Comparison of ENCODE assay signal across 8 mouse cellular contexts in the genomic region with DNA sequence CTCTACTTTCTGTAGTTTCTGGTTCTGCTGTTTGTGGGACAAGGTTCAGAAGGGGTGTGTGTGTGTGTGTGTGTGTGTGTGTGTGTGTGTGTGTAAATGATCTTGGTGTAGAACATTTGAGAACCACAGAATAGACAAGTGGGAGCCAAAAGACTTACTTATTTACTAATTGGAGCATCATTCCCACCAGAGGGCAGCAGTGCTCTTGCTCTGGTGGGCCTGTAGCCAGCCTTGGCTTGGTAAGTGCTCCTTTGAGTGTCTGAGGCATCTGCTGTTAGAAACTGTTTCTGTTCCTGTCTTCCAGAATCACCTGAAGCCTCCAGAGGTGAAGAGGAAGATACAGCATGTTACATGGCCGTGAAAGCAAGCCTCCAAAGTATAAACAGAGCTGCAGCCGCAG. TPM values are rescaled to one million over a fixed set of nuclear protein-coding genes. Genes with fewer than 3 reads are reported as not detected.
DNase-seq lines count a peak whose midpoint lies in the region; ATAC-seq and TF ChIP-seq lines count a peak whose summit lies in the region.

No protein-coding gene starts in this region.

- TF ChIP-seq CTCF in heart, postnatal 0 days (IDR thresholded peaks at IDR 0.05; ENCODE audit: low read depth) = peak; percentile 72

- H3K4me3 ChIP-seq in heart, postnatal 0 days (ENCODE audit: low read depth, low read length) = no peak overlapping the region
- H3K4me3 ChIP-seq in heart, embryonic 10.5 days = no peak overlapping the region

- H3K9me3 ChIP-seq in heart, postnatal 0 days (replicated peaks; ENCODE audit: control insufficient read depth, low read length) = no peaks in the 10 kb centered on the region
- H3K9me3 ChIP-seq in heart, embryonic 10.5 days = no peaks in the 10 kb centered on the region

- ATAC-seq in heart, postnatal 0 days (ENCODE audit: insufficient read depth, low read depth) = no peak
- ATAC-seq in megakaryocyte-erythroid progenitor cell, adult 5-6 weeks (replicated peaks; ENCODE audit: low FRiP score, low TSS enrichment, poor library complexity, severe bottlenecking) = peak; percentile 79

- H3K4me2 ChIP-seq in heart, postnatal 0 days (ENCODE audit: low read depth, low read length) = no peak overlapping the region

- WGBS in heart, postnatal 0 days = 62% methylated on average over 2 of the region's 2 CpGs
- WGBS in heart, embryonic 10.5 days = 80% methylated on average over 2 of the region's 2 CpGs

- DNase-seq in heart, postnatal 0 days (ENCODE audit: low spot score) = peak; percentile 74
- no peak for DNase-seq in heart, embryonic 10.5 days (ENCODE audit: low spot score)
- DNase-seq in CD4-positive helper T cell, adult 2 months (ENCODE audit: low read depth, low spot score) = peak; percentile 46
- DNase-seq in cerebellum, adult 11 months = peak; percentile 42
- DNase-seq in frontal cortex, postnatal 25 days (ENCODE audit: low spot score in 2 of 2) = peak; percentile 53 to 58
- peak; percentile 68 to 76 for DNase-seq in layer of hippocampus, postnatal 10 days (ENCODE audit: low spot score in 2 of 2)
- DNase-seq in thymus, postnatal 0 days (ENCODE audit: low spot score) = peak; percentile 72

- no peak for TF ChIP-seq EP300 in heart, postnatal 0 days (IDR thresholded peaks at IDR 0.05; ENCODE audit: low read depth)

- H3K27me3 ChIP-seq in heart, postnatal 0 days (ENCODE audit: control insufficient read depth, insufficient read depth, low read length) = no peaks in the 10 kb centered on the region
- no peaks in the 10 kb centered on the region for H3K27me3 ChIP-seq in heart, embryonic 10.5 days (ENCODE audit: insufficient read depth, poor library complexity, severe bottlenecking)

- peaks cover 42% of the 10 kb centered on the region for H3K36me3 ChIP-seq in heart, postnatal 0 days (replicated peaks; ENCODE audit: control insufficient read depth, insufficient read depth, low read length)
- peaks cover 64% of the 10 kb centered on the region for H3K36me3 ChIP-seq in heart, embryonic 10.5 days

- 0 out of 2 replicates have a peak, but pooled peaks cover 5% of the 10 kb centered on the region for H3K4me1 ChIP-seq in heart, postnatal 0 days (ENCODE audit: control insufficient read depth, insufficient read depth)
- peaks cover 6% of the 10 kb centered on the region for H3K4me1 ChIP-seq in heart, embryonic 10.5 days

- H3K27ac ChIP-seq in heart, postnatal 0 days (ENCODE audit: low read depth) = no peak overlapping the region
- no peak overlapping the region for H3K27ac ChIP-seq in heart, embryonic 10.5 days

- H3K9ac ChIP-seq in heart, postnatal 0 days (replicated peaks; ENCODE audit: low read depth, low read length) = no peak overlapping the region

RNA-seq across cellular contexts. Expression of gene AI597479, which starts 14.4 kb away (rescaled TPM):
- total RNA-seq in heart, postnatal 0 days (2014; rRNA removed; ENCODE audit: low replicate concordance) = 14.8 and 18.5 TPM in 2 replicates
- polyA plus RNA-seq in heart, postnatal 0 days (2015; fragmentation: Nextera tagmentation; extraction: Ambion mirVana) = 15.4 and 17.1 TPM in 2 replicates
- polyA plus RNA-seq in heart, embryonic 10.5 days (2016; fragmentation: Nextera tagmentation; extraction: Ambion mirVana) = 26.4 TPM in 2 replicates
- 10 to 100 TPM; 22.2 to 23.0 TPM for total RNA-seq in layer of hippocampus, postnatal 10 days (2021)
- 9.2 and 12.5 TPM in 2 replicates for total RNA-seq in megakaryocyte-erythroid progenitor cell, adult 5-6 weeks (2014; fragmentation: Nextera tagmentation)
- 20.3 and 27.2 TPM in 2 replicates for total RNA-seq in megakaryocyte-erythroid progenitor cell, adult 5-6 weeks (2017)
- 19.7 and 21.1 TPM in 2 replicates for polyA plus RNA-seq in thymus, postnatal 0 days (2015; fragmentation: Nextera tagmentation; extraction: Ambion mirVana)

RNA-seq across cellular contexts. Expression of gene Tgfbrap1, which starts 14.4 kb away (rescaled TPM):
- total RNA-seq in heart, postnatal 0 days (2014; rRNA removed; ENCODE audit: low replicate concordance) = 8.7 and 18.7 TPM in 2 replicates
- 3.6 and 4.5 TPM in 2 replicates for polyA plus RNA-seq in heart, postnatal 0 days (2015; fragmentation: Nextera tagmentation; extraction: Ambion mirVana)
- 9.6 and 10.2 TPM in 2 replicates for polyA plus RNA-seq in heart, embryonic 10.5 days (2016; fragmentation: Nextera tagmentation; extraction: Ambion mirVana)
- total RNA-seq in layer of hippocampus, postnatal 10 days (2021) = 10 to 100 TPM; 29.4 to 41.7 TPM
- 23.1 and 30.6 TPM in 2 replicates for total RNA-seq in megakaryocyte-erythroid progenitor cell, adult 5-6 weeks (2014; fragmentation: Nextera tagmentation)
- 9.1 and 16.9 TPM in 2 replicates for total RNA-seq in megakaryocyte-erythroid progenitor cell, adult 5-6 weeks (2017)
- polyA plus RNA-seq in thymus, postnatal 0 days (2015; fragmentation: Nextera tagmentation; extraction: Ambion mirVana) = 5.3 and 5.6 TPM in 2 replicates
